Mouse (Mus musculus): ENCODE measurements around the gene Folr1.
A peak's percentile ranks its signal among the peaks of the same experiment; 100 is the strongest.

Gene Folr1

DNA sequence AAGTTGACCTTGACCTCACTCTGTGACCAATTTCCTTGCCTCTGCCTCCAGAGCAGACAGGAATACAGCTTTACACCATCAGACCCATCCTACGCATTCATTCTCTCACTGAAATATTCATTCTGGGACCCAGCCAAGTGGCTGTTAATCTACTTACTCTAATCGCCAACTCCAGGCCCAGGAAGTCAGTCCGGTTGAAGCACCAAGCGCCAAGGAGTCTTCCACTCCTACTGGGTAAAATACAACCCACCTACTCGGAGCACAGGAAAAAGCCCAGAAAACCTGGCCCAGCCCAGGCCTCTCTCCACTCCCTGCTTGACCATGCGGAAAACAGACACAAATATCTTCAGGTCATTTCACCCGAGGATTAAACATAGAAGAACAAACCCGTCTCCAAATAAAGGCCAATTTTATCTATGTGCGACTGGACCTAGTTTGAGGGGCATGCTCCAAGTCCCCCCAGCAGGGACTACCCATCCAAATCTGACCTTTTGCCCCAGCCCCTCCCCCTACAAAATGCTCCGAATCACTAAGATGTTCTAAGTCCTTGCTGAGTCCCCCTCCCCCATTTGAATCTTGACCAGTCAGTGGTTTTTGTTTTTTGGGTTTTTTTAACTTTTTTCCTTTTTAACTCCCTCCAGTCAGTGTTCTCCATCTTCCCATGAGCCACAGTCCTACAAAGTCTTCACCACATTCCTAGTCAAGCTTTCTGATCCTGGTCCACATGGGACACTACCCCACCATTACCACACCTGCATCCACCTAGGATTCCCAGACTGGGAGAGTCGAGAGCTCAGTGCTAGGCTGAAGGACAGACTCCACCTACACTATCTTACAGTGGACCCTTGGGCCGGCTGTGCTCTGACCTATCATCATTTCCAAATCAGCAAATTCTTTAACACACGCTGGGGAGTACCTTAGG is 2.1 kb downstream of the Folr1 start:
- no peak for DNase-seq (ENCODE audit: low read depth, low spot score)

DNA sequence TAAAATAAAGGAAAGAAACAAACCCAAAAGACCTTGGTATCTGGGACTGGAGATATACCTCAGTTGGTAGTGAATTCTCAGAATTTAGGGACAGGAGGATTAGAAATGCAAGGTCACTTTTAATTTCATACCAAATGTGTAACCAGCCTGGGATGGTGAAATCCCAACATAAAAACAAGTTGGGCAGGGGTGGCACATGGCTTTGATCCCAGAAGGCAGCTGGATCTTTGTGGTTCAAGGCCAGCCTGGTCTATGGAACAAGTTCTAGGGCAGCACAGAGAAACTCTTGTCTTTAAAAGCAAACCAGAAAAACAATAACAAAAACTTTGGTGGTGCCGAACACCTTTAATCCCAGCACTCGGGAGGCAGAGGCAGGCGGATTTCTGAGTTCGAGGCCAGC is 3.1 kb downstream of the Folr1 start:
- no peak for DNase-seq (ENCODE audit: low read depth, low spot score)

- DNase-seq (ENCODE audit: low read depth, low spot score) = no peak
Measured at GRCm38 (mm10) chr7:101866491-101867265, 3.9 kb downstream of the Folr1 start.

DNA sequence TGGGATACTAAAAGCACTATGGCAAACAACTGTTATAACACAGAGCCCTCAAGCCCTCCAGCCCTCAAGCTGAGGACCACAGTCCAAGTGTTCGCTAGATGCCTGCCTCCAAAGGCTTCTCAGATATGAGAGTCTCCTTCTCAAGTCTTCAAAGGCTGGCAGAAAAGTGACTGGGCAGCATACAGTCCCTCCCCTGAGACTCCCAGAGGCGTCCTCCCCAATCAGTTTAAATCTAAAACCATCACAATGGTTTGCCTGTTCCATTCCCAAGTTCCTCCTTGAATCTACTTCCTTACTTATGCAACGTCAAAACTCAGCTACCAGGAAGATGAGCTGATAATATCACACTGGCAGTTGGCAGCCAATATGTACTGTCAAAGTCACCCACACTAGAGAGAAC is 7.2 kb downstream of the Folr1 start, which contains the start of gene Anapc15:
Anapc15 (plus strand) TSS at position 301 of the 400 bp plus-strand sequence.
- DNase-seq (ENCODE audit: low read depth, low spot score) = no peak

- DNase-seq (ENCODE audit: low read depth, low spot score) = no peak
Measured at GRCm38 (mm10) chr7:101862291-101862690, 8.3 kb downstream of the Folr1 start.

DNA sequence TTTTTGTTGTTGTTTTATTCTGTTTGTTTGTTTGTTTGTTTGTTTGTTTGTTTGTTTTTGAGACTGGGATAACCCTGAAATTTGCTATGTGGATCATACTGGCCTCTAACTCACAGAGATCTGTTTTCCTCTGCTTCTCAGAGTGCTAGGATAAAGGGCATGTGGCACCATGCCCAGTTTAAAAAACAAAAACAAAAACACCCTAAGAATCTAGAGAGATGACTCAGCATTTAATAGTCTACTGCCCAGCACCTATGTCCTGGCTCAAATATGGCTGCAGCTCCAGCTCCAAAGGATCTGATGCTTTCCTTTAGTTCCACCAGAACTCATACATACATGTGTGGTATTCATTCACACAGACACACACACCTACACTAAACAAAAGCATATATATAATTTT is 9.6 kb downstream of the Folr1 start:
- no peak for DNase-seq (ENCODE audit: low read depth, low spot score)

DNA sequence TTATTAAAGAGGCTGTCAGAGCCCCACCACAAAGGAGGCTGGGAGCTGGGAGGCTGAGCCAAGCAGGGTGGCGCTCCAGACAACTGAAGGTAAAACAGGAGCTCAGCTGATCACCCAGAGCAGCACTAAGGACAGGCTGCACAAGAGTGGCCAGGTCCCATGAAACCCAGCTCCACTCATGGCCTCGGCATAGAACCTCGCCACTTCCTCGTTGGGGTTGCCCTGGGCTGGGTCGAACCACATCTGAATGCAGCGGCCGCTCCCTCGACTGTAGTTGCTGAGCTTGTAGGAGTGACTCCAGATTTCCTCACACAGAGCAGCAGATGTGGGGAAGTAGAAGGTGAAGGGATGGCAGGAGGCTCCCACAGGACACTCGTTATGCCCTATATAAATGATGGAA is 12.2 kb downstream of the Folr1 start:
- DNase-seq (ENCODE audit: low read depth, low spot score) = no peak

DNA sequence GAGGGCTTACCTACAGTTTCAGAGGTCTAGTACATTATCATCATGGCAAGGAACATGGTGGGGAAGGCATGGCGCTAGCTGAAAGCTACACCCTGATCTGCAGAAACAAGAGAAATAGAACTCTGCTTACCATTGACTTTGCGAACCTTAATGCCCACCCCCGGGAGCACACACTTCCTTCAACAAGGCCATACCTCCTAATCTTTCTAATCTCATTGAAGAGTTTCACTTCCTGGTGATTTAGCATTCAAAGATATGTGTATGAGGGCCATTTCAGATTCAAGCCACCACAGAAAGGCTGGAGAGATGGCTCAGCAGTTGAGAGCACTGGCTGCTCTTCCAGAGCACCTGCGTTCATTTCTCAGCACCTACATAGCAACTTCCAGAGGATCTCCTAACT is 13.5 kb downstream of the Folr1 start, which contains the start of gene Folr2:
Folr2 (minus strand) TSS at position 101 of the 400 bp plus-strand sequence.
- no peak for DNase-seq (ENCODE audit: low read depth, low spot score)

DNA sequence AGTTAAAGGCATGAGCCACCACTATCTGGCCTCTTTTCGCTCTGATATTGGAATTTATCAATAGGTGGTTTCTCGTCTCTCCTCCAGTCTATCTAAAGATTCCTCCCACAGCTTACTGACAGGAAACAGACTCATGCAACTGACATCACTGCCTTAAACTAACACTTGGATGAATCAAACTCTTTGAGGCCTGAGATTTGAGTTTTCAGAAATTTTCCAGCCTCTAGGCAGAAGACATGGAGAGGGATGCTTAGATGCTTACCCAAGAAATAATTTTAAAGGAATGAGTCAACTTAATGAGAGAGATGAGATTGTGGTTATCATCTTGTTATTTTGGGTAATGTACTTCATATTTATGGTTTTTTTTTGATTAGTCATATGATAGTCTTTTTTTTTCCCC is 16.8 kb downstream of the Folr1 start:
- DNase-seq (ENCODE audit: low read depth, low spot score) = no peak

DNA sequence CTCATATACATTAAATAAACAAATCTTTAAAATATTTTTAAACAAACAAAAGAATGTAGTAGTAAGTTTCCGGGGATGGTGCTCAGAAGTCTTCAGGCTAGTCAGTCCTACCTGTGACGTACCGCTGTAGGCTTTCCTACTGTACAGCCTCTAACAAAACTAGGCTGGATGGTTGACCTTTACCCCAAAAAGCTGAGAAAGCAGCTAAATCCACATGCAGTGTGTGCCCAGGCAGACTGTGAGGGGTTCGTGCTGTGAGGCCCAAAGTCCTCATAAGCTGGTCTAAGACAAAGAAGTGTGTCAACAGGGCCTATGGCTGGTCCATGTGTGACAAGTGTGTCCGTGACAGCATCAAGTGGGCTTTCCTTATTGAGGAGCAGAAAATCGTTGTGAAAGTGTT is 17.7 kb downstream of the Folr1 start:
- no peak for DNase-seq (ENCODE audit: low read depth, low spot score)

GRCm38 (mm10) chr7:101851689-101852088 is 18.9 kb downstream of the Folr1 start:
- no peak for DNase-seq (ENCODE audit: low read depth, low spot score)

- no peak for DNase-seq (ENCODE audit: low read depth, low spot score)
Measured at GRCm38 (mm10) chr7:101847934-101848333, 22.7 kb downstream of the Folr1 start.

GRCm38 (mm10) chr7:101844186-101844585 is 26.4 kb downstream of the Folr1 start:
- no peak for DNase-seq (ENCODE audit: low read depth, low spot score)

DNA sequence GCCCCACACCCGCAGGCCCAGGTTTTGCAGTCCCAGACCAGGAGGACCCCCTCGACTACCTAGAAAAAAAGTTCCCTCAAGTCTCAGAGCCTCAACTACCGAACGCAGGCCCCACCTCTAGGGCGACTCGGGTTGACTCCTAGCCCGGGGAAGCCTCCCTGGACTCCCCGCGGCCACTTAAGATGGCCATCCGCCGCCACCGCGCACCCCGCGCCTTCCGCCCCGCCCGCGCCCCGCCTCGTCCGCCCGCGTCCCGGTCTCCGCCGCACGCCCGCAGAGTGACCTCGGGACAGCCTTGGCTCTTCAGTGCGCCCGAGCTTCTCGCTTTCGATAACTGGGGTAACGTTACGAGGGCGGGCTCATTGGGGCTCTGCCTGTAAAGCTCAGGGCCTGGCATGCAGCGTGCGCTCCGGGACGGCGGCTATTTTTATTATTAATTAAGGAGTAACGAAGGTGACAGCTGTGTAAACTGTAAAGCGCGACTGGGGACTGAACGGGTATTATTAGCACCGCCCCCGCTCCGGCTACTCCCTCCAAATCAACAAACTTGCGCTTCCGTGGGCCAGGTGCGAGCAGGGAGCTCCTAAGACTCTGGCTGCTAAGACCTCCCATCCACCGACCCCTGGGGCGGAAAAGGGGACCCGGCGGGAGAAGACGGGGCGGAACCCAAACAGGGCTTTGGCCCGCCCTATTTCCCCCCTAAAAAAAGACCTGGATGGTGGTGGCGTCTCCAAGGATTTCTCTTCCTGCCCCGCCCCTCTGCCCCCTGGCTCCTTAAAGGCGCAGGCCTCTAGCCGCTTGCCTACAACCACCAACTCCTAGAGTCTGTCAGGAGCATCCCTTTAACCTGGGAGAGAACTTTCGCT is 32.7 kb downstream of the Folr1 start, which contains the start of gene Inppl1:
Inppl1 (minus strand) TSS at position 624 of the 866 bp plus-strand sequence.
- DNase-seq (ENCODE audit: low read depth, low spot score) = peak; percentile 49

- DNase-seq (ENCODE audit: low read depth, low spot score) = no peak
Measured at GRCm38 (mm10) chr7:101837154-101837605, 33.4 kb downstream of the Folr1 start.

DNA sequence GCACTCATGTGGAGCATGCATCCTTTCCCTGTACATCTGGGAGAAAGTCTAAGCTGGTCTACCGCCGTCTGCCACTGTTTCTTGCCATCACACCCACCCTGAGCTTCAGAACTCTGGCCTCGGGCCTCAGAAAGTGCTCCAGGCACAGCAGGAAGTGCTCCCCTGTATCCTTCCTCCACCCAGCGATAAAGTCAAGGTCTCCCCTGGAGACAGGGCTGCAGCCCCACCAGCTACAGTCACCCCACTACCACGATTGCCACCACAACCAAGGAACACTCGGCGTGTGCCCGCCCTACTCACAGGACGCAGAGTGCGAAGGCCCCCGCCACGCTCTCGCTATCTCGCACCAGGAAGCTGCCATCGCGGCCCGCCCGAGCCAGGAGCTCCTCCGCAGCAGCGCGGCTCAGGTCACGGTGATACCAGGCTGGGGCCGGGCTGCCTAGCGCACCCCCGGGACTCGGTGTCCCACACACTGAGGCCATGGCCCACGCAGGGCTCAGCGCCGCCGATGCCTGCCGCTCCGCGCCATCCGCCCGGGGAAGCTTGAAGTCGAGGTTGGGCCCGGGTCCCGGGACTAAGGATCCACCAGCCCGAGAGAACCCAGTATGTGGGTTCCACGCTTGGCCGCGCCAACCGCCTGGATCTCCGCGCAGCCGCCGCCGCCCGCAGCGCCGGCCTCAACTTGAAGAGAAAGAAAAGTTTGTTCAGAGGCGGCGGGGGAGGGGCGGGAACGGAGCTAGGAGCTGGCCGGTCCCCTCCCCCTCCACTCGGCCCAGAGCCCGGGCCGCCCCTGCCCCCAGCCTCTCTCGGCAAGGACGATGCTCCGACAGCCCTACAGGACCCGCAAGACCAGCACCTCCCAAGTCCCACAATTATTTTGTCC is 34.1 kb downstream of the Folr1 start:
- no peak for DNase-seq (ENCODE audit: low read depth, low spot score)

DNA sequence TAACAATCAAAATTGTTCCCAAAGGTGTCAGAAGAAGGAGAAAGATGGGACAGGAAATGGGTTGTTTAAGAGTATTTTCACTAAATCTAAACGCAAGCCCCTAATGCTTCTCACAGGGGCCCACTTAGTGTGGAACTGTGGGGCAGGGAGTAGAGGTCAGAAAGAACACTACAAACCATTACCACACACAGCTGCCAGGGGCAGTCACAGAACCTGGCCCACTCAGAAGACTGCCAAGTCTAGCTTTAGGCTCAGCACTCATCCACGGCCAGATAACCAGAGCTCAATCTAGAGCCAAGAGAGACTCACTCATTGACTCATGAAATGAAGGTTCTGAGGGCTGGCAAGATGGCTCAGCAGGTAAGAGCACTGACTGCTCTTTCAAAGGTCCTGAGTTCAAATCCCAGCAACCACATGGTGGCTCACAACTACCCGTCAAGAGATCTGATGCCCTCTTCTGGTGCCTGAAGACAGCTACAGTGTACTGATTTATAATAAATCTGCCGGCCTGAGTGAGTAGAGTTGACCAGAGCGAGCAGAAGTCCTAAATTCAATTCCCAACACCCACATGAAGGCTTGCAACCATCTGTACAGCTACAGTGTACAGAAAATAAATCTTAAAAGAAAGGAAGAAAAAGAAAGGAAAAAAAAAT is 35.0 kb downstream of the Folr1 start:
- no peak for DNase-seq (ENCODE audit: low read depth, low spot score)

GRCm38 (mm10) chr7:101834903-101835302 is 35.7 kb downstream of the Folr1 start:
- no peak for DNase-seq (ENCODE audit: low read depth, low spot score)

- peak; percentile 22 for DNase-seq (ENCODE audit: low read depth, low spot score)
Measured at GRCm38 (mm10) chr7:101833916-101834584, 36.5 kb downstream of the Folr1 start.
